8 mouse cellular contexts compared by ENCODE assay signal in genomic region chr8:72722769-72723650, GRCm38 (mm10). TPM values are rescaled to one million over a fixed set of nuclear protein-coding genes. Genes with fewer than 3 reads are reported as not detected.
DNase-seq lines count a peak whose midpoint lies in the region; ATAC-seq lines count a peak whose summit lies in the region.

TSS of gene Sin3b (plus strand) at chr8:72723285.

- peak within 1 kb of the TSS; percentile 94 for H3K9ac ChIP-seq in intestine, embryonic 14.5 days (ENCODE audit: low read length)

- H3K4me1 ChIP-seq in intestine, embryonic 14.5 days (replicated peaks; ENCODE audit: control insufficient read depth, insufficient read depth, low read length): peaks cover 4% of the 10 kb centered on the region; the same call in 1 of the 2 replicates

- peak; percentile 96 for ATAC-seq in intestine, embryonic 14.5 days (replicated peaks; ENCODE audit: low FRiP score, low TSS enrichment, low read depth)

- WGBS in intestine, embryonic 14.5 days: 15% methylated on average over 49 of the region's 56 CpGs

- H3K27me3 ChIP-seq in intestine, embryonic 14.5 days (replicated peaks; ENCODE audit: control insufficient read depth, insufficient read depth, low read length): no peaks in the 10 kb centered on the region

- H3K4me3 ChIP-seq in intestine, embryonic 14.5 days (ENCODE audit: low read depth, low read length): peak within 1 kb of the TSS; percentile 82

- intact Hi-C loops in left cerebral cortex, postnatal 14 days (cut with DNase I): no loop called here

- H3K36me3 ChIP-seq in intestine, embryonic 14.5 days (ENCODE audit: control insufficient read depth, insufficient read depth, low read length): peaks cover 35% of the 10 kb centered on the region

- H3K9me3 ChIP-seq in intestine, embryonic 14.5 days (ENCODE audit: control insufficient read depth, low read length): no peaks in the 10 kb centered on the region

- no peak within 1 kb of the TSS for H3K27ac ChIP-seq in intestine, embryonic 14.5 days (ENCODE audit: low read depth)

- peak; percentile 95 to 98 for DNase-seq in adrenal gland, adult 18-20 months (ENCODE audit: low spot score in 2 of 2)
- DNase-seq in embryo, embryonic 11 days: peak; percentile 94
- peak; percentile 92 for DNase-seq in gastrocnemius, postnatal 25 days
- DNase-seq in intestine, embryonic 14.5 days (ENCODE audit: low spot score): peak; percentile 98
- peak; percentile 90 to 92 for DNase-seq in left cerebral cortex, postnatal 14 days (ENCODE audit: low spot score in 2 of 2)
- peak; percentile 93 for DNase-seq in mesoderm, embryonic 11.5 days (ENCODE audit: low read depth, low spot score)
- DNase-seq in right cerebral cortex, postnatal 36 days (ENCODE audit: low spot score in 2 of 2): peak; percentile 84 to 89
- peak; percentile 94 for DNase-seq in yolk sac, embryonic 10.5 days (ENCODE audit: low spot score)

- H3K4me2 ChIP-seq in intestine, embryonic 14.5 days (ENCODE audit: low read length): peak within 1 kb of the TSS; percentile 65

RNA-seq across cellular contexts. Expression of gene Sin3b, which starts in this region (rescaled TPM):
- total RNA-seq in adrenal gland, adult 18-20 months (2021): 100 to 1,000 TPM; 121 to 288 TPM
- total RNA-seq in gastrocnemius, postnatal 25 days (2021): 10 to 100 TPM; 32.6 to 37.8 TPM
- 175 and 191 TPM in 2 replicates for polyA plus RNA-seq in intestine, embryonic 14.5 days (2014; fragmentation: Nextera tagmentation; extraction: Ambion mirVana)
- 100 to 1,000 TPM; 139 to 152 TPM for total RNA-seq in left cerebral cortex, postnatal 14 days (2021)
